Mouse (Mus musculus) heart, embryonic 11.5 days (tissue): Measurements from ENCODE around the gene Atp6v1fnb. TPM values are rescaled to one million over a fixed set of nuclear protein-coding genes. Genes with fewer than 3 reads are reported as not detected.

Experiments used
- ATAC-seq: fragments of 200-750 bp; cut with Nextera tagmentation; replicated peaks from 2 replicates; pipeline ENCODE4 v1.8.0; 2017; ENCODE audit warnings: moderate library complexity; ENCODE audit not compliant: insufficient number of reproducible peaks, low FRiP score, low TSS enrichment
- H3K27ac ChIP-seq: fragments of 300-500 bp; sonication (generic); 2 replicates; pipeline ENCODE4 v1.5.1; 2014; ENCODE audit warnings: mild to moderate bottlenecking, low read depth, low read length
- H3K27me3 ChIP-seq: fragments of 300-500 bp; sonication (generic); 2 replicates; pipeline ENCODE4 v1.6.1; 2014; ENCODE audit warnings: mild to moderate bottlenecking, low read length, mixed read lengths; ENCODE audit not compliant: control insufficient read depth, insufficient read depth
- H3K36me3 ChIP-seq: fragments of 300-500 bp; sonication (generic); 2 replicates; pipeline ENCODE4 v1.6.1; 2014; ENCODE audit warnings: mild to moderate bottlenecking, low read length, moderate library complexity, mixed read lengths; ENCODE audit not compliant: control insufficient read depth, insufficient read depth
- H3K4me1 ChIP-seq: fragments of 300-500 bp; sonication (generic); 2 replicates; pipeline ENCODE4 v1.6.1; 2014; ENCODE audit warnings: low read length; ENCODE audit not compliant: control insufficient read depth, insufficient read depth
- H3K4me2 ChIP-seq: fragments of 300-500 bp; sonication (generic); 2 replicates; pipeline ENCODE4 v1.6.1; 2014; ENCODE audit warnings: mild to moderate bottlenecking, moderate library complexity
- H3K4me3 ChIP-seq: fragments of 300-500 bp; sonication (generic); 2 replicates; pipeline ENCODE4 v1.5.1; 2014; ENCODE audit warnings: low read depth, low read length
- H3K9ac ChIP-seq: fragments of 300-500 bp; sonication (generic); 2 replicates; pipeline ENCODE4 v1.6.1; 2014; ENCODE audit warnings: mild to moderate bottlenecking, low read depth, low read length, moderate library complexity
- H3K9me3 ChIP-seq: fragments of 300-500 bp; sonication (generic); replicated peaks from 2 replicates; pipeline ENCODE4 v1.6.1; 2016; ENCODE audit warnings: low read length; ENCODE audit not compliant: control insufficient read depth
- WGBS: fragments of 180-500 bp; shearing (Covaris S2); extraction: QIAGEN DNeasy Blood & Tissue Kit; methylation state at CpG from one replicate; pipeline ENCODE4 v1.1.7; 2014; ENCODE audit not compliant: insufficient replicate concordance; 5-methylcytosine and 5-hydroxymethylcytosine counted together
- polyA plus RNA-seq: library from polyadenylated mRNA; unstranded; fragments of >200 nt; fragmentation: Nextera tagmentation; extraction: Ambion mirVana; gene quantifications from 2 replicates; pipeline ENCODE4 v1.2.1, GENCODE M21; 2014

Atp6v1fnb gene
- polyA plus RNA-seq, 1 experiment from 2014 or later: not detected

DNA sequence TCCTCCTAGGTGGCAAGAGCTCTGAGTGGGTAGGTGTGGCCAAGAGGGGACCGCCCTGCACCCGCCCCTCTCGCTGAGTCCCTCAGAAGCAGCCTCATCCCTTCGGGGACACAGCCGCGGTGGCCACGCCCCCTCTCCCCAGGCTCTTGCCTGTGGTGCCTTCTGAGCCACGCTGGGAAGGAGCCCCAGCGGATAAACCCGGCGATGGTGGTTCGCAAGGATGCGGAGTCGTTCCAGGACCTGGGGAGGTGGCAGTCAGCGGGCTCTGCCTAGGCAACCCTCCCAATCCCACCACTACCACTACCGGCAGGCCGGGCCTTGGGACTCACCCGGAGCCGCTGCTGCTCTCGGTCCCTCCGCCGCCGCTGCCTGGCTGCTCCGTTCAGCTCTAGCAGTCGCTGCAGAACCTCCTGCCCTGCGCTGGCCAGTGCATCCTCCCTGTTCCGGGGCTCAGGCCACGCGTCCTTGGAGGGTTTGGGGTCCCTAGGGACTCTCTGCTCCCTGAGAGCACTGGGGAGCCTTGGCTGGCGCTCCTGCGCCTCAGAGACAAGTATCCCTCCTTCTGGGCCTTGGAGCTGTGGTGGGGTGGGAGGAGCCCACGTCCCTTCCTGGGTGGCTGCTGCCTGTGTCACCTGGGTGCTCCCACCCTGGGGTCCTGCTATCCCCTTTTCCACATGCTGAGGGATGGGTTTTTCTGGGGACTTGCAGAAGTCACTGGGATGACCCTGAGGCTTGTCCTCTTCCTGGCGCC is 2.9 kb downstream of the Atp6v1fnb start:
- peak overlapping the region; percentile 72 for H3K9ac ChIP-seq
- H3K27ac ChIP-seq: 0 out of 2 replicates have a peak overlapping the region, but pooled peaks have one; percentile 59
- H3K9me3 ChIP-seq: no peaks in the 10 kb centered on the region
- WGBS: 2% methylated on average over 33 of the region's 33 CpGs
- H3K27me3 ChIP-seq: no peaks in the 10 kb centered on the region
- H3K4me1 ChIP-seq: peaks cover 9% of the 10 kb centered on the region
- H3K4me3 ChIP-seq: peak overlapping the region; percentile 55
- ATAC-seq: peak; percentile 91
- peaks cover 10% of the 10 kb centered on the region for H3K36me3 ChIP-seq
- H3K4me2 ChIP-seq: peak overlapping the region; percentile 91

DNA sequence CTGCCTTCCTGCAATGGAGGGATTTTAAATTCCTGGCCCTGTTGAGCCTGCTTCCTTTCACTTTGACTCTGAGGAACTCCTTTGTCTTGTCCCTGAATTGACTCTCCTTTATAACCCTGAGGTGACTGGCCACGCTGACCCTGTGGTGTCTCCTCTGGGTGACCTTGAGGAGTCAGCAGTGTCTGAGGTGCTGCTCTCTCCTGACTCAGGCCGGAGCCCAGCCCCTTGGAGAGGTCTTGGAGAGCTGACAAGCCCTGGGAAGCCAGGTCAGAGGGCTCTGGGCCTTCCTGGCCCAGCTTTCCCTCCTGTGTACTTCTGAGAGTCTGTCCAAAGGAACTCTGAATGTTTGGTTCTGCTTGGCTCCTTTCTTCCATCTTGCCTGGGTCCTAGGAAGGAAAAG is 3.5 kb downstream of the Atp6v1fnb start:
- Histone ChIP-seq H3K9ac (peak overlapping the region; percentile 72), H3K4me3 (no peak overlapping the region), H3K36me3 (peaks cover 10% of the 10 kb centered on the region), H3K27ac (peak overlapping the region; percentile 17; the same call in 1 of the 2 replicates), H3K4me2 (peak overlapping the region; percentile 91), H3K4me1 (peaks cover 9% of the 10 kb centered on the region), H3K9me3 (no peaks in the 10 kb centered on the region), H3K27me3 (no peaks in the 10 kb centered on the region)
- no peak for ATAC-seq
- WGBS: 48% methylated on average over 2 of the region's 2 CpGs

DNA sequence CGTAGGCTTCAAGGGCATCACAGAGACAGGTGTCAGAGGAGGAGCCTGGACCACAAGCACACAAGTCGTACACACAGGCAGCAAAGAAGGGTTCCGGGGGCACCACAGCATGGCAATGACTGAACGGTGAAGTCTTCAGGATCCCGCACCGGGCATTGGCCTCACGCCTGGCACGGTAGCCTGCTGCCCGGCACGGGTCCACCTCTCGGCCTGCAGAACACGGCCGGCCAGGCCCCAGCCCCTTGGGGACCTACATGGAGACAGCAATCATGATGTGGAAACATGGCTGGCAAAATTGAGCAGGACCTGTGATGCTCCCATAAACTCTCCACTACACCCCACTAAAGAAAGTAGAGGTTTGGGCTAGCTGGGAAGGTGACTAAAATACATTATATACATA is 11.5 kb downstream of the Atp6v1fnb start:
- no peak for ATAC-seq
- Histone ChIP-seq H3K9ac (no peak overlapping the region), H3K4me2 (no peak overlapping the region), H3K36me3 (no peaks in the 10 kb centered on the region), H3K4me3 (no peak overlapping the region), H3K4me1 (no peaks in the 10 kb centered on the region; the same call in 1 of the 2 replicates), H3K9me3 (no peaks in the 10 kb centered on the region), H3K27me3 (0 out of 2 replicates have a peak, but pooled peaks cover 3% of the 10 kb centered on the region), H3K27ac (no peak overlapping the region)
- 90% methylated on average over 13 of the region's 13 CpGs for WGBS

DNA sequence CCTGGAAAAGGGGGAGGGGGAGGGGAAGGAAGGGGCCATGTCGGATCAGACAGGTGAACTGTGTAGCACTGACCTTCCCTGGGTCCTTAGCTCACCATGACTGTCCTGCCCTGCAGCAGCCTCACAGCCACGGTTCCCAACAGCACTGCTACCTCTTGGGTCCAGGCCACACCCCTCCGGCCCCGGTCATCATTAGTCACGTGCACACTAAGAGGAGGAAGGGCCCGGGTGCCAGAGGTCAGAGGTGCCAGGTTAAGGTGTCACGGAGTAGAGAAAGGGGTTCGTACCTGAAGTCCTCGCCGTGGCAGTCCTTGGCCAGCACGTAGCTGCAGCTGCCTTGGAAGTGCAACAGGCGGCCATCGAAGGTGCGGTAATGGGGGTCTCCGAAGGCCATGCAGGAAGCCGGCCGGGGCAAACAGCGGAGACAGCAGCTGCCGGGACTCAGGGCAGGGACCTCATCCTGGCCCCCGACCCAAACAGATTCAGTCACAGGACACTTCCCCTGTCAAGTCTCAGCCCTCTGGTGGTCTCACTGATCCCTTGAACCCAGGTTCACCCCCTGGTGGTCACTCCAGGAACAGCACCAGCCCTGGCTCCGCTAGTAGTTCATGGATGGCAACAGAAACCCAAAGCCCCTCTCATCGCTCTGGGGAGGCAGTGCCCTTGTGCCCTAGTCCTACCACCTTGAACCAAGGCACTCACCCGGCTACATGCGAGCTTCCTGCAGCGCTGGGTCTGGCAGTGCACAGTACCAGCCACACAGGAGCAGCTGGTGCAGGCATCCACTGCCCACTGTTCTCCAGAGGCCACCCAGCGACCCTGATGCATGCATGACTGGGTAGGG is 13.7 kb downstream of the Atp6v1fnb start:
- H3K9me3 ChIP-seq: no peaks in the 10 kb centered on the region
- H3K4me1 ChIP-seq: no peaks in the 10 kb centered on the region; the same call in 1 of the 2 replicates
- no peak overlapping the region for H3K27ac ChIP-seq
- H3K4me2 ChIP-seq: peak overlapping the region; percentile 91
- H3K36me3 ChIP-seq: 0 out of 2 replicates have a peak, but pooled peaks cover 2% of the 10 kb centered on the region
- peak; percentile 81 for ATAC-seq
- 8% methylated on average over 26 of the region's 26 CpGs for WGBS
- H3K27me3 ChIP-seq: 0 out of 2 replicates have a peak, but pooled peaks cover 3% of the 10 kb centered on the region
- peak overlapping the region; percentile 42 for H3K4me3 ChIP-seq
- peak overlapping the region; percentile 46; the same call in 1 of the 2 replicates for H3K9ac ChIP-seq

DNA sequence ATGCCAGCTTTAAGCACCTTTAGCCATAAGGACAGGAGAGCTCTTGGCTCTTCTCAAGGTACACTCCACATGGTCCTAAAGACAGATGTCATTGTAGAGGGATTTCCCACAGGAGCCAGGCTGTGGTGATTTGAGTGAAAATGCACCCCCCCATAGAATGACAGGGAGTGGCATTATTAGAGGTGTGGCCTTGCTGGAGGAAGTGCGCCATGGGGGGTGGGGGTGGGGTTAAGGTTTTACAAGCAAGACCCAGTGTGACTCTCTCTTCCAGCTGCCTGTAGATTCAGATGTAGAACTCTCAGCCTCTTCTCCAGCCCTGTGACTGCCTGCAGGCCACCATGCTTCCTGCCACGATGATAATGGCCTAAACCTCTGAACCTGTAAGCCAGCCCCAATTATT is 14.7 kb downstream of the Atp6v1fnb start:
- H3K27ac ChIP-seq: no peak overlapping the region
- WGBS: 53% methylated on average over 2 of the region's 2 CpGs

DNA sequence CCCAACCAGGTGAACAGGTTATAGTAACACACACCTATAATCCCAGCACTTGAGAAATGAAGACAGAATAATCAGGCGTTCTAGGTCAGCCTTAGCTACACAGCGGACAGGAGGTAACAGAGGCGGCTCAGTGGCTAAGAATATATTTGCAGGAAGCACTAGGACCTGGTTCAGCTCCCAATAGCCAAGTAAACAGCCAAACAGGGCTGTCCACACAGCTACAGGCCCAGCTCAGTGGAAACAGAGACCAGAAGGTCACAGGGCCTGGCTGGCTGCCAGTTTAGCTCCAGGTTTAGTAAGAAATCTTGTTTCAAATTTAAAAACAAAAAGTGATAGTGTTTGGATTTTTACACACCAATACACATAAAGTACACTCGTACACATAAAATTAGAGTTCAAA is 22.9 kb downstream of the Atp6v1fnb start:
- H3K4me1 ChIP-seq: no peaks in the 10 kb centered on the region
- H3K27me3 ChIP-seq: peaks cover 27% of the 10 kb centered on the region
- no peak for ATAC-seq
- H3K9me3 ChIP-seq: no peaks in the 10 kb centered on the region
- H3K27ac ChIP-seq: no peak overlapping the region
- H3K9ac ChIP-seq: no peak overlapping the region
- H3K36me3 ChIP-seq: 0 out of 2 replicates have a peak, but pooled peaks cover 3% of the 10 kb centered on the region
- no peak overlapping the region for H3K4me2 ChIP-seq
- 79% methylated on average over 4 of the region's 4 CpGs for WGBS
- H3K4me3 ChIP-seq: no peak overlapping the region

More for the DNA sequence above, 14.7 kb downstream of the Atp6v1fnb start:
- Histone ChIP-seq H3K9ac (no peak overlapping the region), H3K4me1 (no peaks in the 10 kb centered on the region; the same call in 1 of the 2 replicates), H3K9me3 (no peaks in the 10 kb centered on the region), H3K4me3 (no peak overlapping the region), H3K4me2 (no peak overlapping the region), H3K36me3 (0 out of 2 replicates have a peak, but pooled peaks cover 3% of the 10 kb centered on the region), H3K27me3 (0 out of 2 replicates have a peak, but pooled peaks cover 3% of the 10 kb centered on the region)
- no peak for ATAC-seq

DNA sequence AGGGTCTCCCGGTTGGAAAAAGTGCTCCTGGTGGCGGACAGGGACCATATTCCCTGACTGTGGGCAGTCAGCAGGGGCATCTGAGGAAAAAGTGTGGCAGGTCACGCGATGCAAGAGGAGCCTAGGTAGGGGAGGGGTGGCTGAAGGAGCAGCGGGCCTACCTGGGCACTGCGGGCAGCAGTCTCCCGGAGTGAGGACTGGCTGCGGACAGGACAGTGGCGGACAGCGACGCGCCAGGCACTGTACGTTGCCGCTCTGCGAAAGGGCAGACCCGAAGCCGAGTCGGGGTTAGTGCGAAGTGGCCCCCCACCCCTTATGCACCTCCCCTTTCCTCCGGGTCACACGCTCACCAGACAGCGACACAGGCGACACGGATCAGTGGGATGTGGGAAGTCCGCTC is 25.0 kb downstream of the Atp6v1fnb start:
- Histone ChIP-seq H3K4me3 (0 out of 2 replicates have a peak overlapping the region, but pooled peaks have one; percentile 3), H3K27ac (no peak overlapping the region), H3K4me2 (peak overlapping the region; percentile 35; the same call in 1 of the 2 replicates), H3K4me1 (no peaks in the 10 kb centered on the region), H3K27me3 (peaks cover 27% of the 10 kb centered on the region), H3K9ac (no peak overlapping the region), H3K9me3 (no peaks in the 10 kb centered on the region), H3K36me3 (no peaks in the 10 kb centered on the region)
- ATAC-seq: 0 out of 2 replicates have a peak, but pooled peaks have one; percentile 29
- WGBS: 16% methylated on average over 25 of the region's 25 CpGs

DNA sequence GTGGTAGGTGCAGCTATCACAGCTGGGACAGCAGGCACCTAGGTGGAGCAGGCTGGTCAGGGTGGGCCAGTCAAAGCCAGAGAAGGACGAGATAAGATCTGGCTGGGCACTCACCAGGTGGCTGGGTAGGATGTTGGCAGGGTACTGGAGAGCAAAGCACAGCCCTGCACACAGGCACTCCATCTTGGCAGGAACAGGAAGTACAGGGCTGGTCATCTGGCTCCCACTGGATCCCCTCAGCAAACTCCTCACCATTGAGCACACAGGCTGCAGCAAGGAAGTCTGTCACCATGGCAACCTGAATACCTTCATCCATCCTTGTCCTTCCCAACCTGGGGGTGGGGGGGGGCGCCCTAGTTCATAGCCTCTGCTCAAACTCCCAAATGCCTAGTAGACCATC is 26.6 kb downstream of the Atp6v1fnb start:
- Histone ChIP-seq H3K36me3 (no peaks in the 10 kb centered on the region), H3K27me3 (peaks cover 27% of the 10 kb centered on the region), H3K9me3 (no peaks in the 10 kb centered on the region), H3K4me1 (no peaks in the 10 kb centered on the region), H3K27ac (no peak overlapping the region), H3K4me2 (no peak overlapping the region), H3K9ac (no peak overlapping the region), H3K4me3 (no peak overlapping the region)
- WGBS: 34% methylated on average over 2 of the region's 2 CpGs
- no peak for ATAC-seq
